Comparison of ENCODE assay signal across 19 mouse cellular contexts in the genomic region with DNA sequence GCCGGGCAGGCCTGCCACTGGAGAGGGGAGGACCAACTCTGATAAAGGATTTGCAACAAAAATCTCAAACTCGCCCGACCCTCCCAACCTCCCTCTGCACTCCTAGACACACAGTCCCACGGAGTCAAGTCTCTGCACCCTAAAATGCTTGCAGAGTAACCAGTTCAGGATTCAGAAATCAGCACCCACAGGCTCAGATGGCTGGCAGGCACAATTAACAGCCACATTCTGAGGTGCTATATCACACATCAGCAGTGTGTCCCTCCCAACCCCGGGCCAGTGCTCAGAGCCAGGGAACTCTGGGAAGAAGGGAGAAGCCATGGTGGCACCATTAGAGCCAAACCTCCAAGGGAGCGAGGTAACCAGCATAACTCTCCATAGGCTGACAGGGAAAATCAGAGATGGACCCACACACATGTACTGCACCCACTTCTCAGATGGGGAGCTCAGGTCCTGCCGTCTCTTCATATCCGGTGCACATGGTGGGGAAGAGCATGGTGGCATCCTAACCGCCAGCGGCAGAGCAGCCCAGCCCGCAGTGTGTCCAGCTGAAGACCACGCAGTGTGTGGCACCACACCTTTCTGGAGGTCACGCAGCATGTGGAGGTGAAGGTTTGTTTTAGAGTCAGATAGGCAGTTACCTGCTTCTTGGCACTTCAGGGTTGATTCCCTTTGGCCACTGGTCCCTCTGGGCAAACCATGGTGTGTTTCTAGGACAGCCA.
"Had no signal": no experiment of that assay in that cellular context is flagged by ENCODE, and none has a peak within 500 bp of the region (broad histone marks: within the 10 kb centered on the region; RNA-seq: fewer than 3 reads in every experiment).

No protein-coding gene starts in this region.

- H3K4me2 ChIP-seq: intestine, embryonic 15.5 days; limb, embryonic 13.5 days; lung, embryonic 14.5 days; midbrain, embryonic 12.5 days; midbrain, embryonic 15.5 days; neural tube, embryonic 13.5 days; stomach, embryonic 15.5 days had no signal

- H3K9me3 ChIP-seq: intestine, embryonic 15.5 days; limb, embryonic 13.5 days; midbrain, embryonic 12.5 days; midbrain, embryonic 15.5 days; neural tube, embryonic 13.5 days; stomach, embryonic 15.5 days had no signal

- H3K9ac ChIP-seq: intestine, embryonic 15.5 days; limb, embryonic 13.5 days; lung, embryonic 14.5 days; midbrain, embryonic 12.5 days; midbrain, embryonic 15.5 days; neural tube, embryonic 13.5 days; stomach, embryonic 15.5 days had no signal

- H3K27me3 ChIP-seq: intestine, embryonic 15.5 days; limb, embryonic 13.5 days; midbrain, embryonic 12.5 days; midbrain, embryonic 15.5 days; neural tube, embryonic 13.5 days; stomach, embryonic 15.5 days had no signal

- H3K4me3 ChIP-seq: intestine, embryonic 15.5 days; left cerebral cortex, adult 2 months; limb, embryonic 13.5 days; midbrain, embryonic 12.5 days; midbrain, embryonic 15.5 days; neural tube, embryonic 13.5 days; stomach, embryonic 15.5 days had no signal

- H3K27ac ChIP-seq: intestine, embryonic 15.5 days; left cerebral cortex, adult 2 months; limb, embryonic 13.5 days; macrophage; midbrain, embryonic 12.5 days; midbrain, embryonic 15.5 days; neural tube, embryonic 13.5 days; stomach, embryonic 15.5 days had no signal

- DNase-seq: kidney, adult 18-20 months; kidney, adult 9 months; kidney, postnatal 14 days; kidney, postnatal 4 days; layer of hippocampus, adult 9-11 months; lung, embryonic 14.5 days; retina, postnatal 1 day; right cerebral cortex, postnatal 25 days; spleen, adult 18-20 months; thymus, postnatal 25 days had no signal

- ATAC-seq: intestine, embryonic 15.5 days; lung, postnatal 0 days; midbrain, embryonic 15.5 days had no signal

- H3K4me1 ChIP-seq: midbrain, embryonic 12.5 days; midbrain, embryonic 15.5 days had no signal
